Mouse (Mus musculus) neural tube, embryonic 15.5 days (tissue): ENCODE results near the gene Olfr983. TPM values are rescaled to one million over a fixed set of nuclear protein-coding genes. Genes with fewer than 3 reads are reported as not detected.

Experiments
- polyA plus RNA-seq: library from polyadenylated mRNA; unstranded; fragments of >200 nt; fragmentation: Nextera tagmentation; extraction: Ambion mirVana; gene quantifications from 2 replicates; pipeline ENCODE4 v1.2.1, GENCODE M21; 2015

Olfr983 gene
- polyA plus RNA-seq, 1 experiment from 2014 or later, result not detected

Other genes with a start within 250 kb of the Olfr983 start
- not detected in 2 replicates for gene Olfr972, start 227.2 kb downstream of the Olfr983 start, polyA plus RNA-seq
- gene Olfr229, start 186.3 kb downstream of the Olfr983 start, polyA plus RNA-seq, result not detected in 2 replicates
- gene Olfr974, start 156.1 kb downstream of the Olfr983 start, polyA plus RNA-seq, result not detected in 2 replicates
- gene Olfr975, start 141.5 kb downstream of the Olfr983 start, polyA plus RNA-seq, result not detected in 2 replicates
- not detected in 2 replicates for gene Olfr976, start 132.5 kb downstream of the Olfr983 start, polyA plus RNA-seq
- gene Olfr978, start 101.5 kb downstream of the Olfr983 start, polyA plus RNA-seq, result not detected in 2 replicates
- gene Olfr979, start 90.1 kb downstream of the Olfr983 start, polyA plus RNA-seq, result not detected in 2 replicates
- not detected in 2 replicates for gene Olfr980, start 84.0 kb downstream of the Olfr983 start, polyA plus RNA-seq
- not detected in 2 replicates for gene Olfr981, start 72.1 kb downstream of the Olfr983 start, polyA plus RNA-seq
- gene Olfr982, start 19.8 kb downstream of the Olfr983 start, polyA plus RNA-seq, result not detected in 2 replicates
- gene Olfr984, start 20.6 kb upstream of the Olfr983 start, polyA plus RNA-seq, result not detected in 2 replicates
- gene Olfr985, start 36.6 kb upstream of the Olfr983 start, polyA plus RNA-seq, result not detected in 2 replicates
- gene Tmem225, start 54.5 kb upstream of the Olfr983 start, polyA plus RNA-seq, result not detected in 2 replicates
- 0.05 and 0.08 TPM in 2 replicates for gene Olfr986, start 87.3 kb upstream of the Olfr983 start, polyA plus RNA-seq
- gene Zfp202, start 98.7 kb upstream of the Olfr983 start, polyA plus RNA-seq, result 10.2 and 11.0 TPM in 2 replicates
- 121 and 137 TPM in 2 replicates for gene Scn3b, start 175.6 kb upstream of the Olfr983 start, polyA plus RNA-seq